Mouse (Mus musculus): ENCODE measurements at regions not wholly inside any gene's neighbourhood (a gene's known extent, or its start where the extent isn't known, plus 50 kb on each side); places are given as distances from the start of the nearest gene placed in this dataset.

DNA sequence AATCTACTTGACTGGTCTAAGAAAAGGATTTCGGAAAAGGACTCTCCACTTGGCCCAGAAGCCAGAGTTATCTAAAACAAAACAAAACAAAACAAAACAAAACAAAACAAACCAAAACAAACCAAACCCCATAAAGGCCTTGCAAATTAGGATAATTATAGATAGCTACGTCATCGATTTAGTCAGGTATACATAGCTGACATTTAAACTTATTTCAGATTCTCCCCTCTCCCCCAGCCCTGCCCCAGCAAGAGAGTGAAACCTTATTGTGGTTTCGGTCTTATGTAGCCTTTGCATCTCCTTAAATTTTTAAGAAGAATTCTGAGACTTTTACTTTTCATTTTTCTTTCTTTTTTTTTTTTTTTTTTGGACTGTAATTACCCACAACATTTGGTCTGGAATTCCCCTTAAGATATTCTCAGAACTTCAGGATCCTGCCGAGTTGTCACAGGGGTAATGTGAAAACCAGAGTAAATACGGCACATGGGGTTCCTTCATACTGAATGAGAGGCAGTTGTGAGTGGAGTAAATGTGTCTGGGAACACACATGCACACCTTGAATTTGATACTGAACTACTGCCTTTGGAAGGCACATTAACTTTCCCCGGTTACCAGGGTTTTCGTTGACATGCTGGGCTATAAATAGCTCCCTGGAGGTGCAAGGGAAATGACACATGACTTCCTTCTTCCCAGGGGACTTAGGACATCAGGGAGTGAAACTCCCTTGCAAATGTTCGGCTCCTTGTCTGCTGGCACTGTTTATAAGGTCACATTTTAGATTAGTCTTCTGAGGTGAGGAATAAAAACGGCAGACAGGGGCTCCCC lies 94.8 kb upstream of the Rap1b start:
- DNase-seq (ENCODE audit: low read depth, low spot score), result no peak

DNA sequence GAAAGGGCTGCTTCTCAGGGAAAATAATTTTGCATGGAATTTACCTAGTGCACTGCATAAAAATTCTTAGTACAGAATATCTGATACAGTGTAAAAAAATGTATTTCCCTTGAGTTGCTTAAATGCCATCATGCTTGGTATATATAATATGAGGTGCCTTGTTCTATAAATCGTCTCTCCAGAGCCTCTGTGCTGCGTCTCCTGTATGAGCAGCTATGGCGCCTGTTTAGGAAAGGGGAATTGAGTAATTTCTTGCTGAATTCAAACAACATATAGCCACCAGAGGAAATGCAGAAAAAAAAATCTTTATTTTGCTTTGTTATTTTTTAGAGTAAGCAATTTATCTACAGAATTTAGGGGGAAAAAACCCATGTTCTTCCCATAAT lies 95.4 kb upstream of the Rap1b start:
- no peak for DNase-seq (ENCODE audit: low read depth, low spot score)

- no peak for DNase-seq (ENCODE audit: low read depth, low spot score)
These were observed 98.0 kb upstream of the Rap1b start for GRCm38 (mm10) chr10:117943702-117944307.

DNA sequence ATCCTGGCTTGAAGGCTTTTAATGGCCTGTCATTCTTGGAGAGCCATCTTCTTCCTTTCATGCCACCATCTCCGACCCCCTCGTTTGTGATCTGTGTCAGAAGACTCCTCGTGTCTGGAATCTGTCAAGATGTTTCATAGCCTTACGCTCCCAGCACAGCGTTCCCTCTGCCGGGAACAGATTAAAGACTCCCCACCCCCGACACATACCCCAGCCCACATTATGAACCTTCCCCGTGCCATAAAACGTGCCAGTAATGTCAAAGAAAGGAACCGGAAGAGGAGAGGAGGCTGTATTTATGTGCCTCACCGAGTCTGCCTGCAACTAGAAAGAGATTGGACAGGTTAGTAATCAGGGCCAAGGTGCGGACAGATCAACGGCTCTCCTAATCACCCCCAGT lies 101.4 kb upstream of the Rap1b start:
- no peak for DNase-seq (ENCODE audit: low read depth, low spot score)

DNA sequence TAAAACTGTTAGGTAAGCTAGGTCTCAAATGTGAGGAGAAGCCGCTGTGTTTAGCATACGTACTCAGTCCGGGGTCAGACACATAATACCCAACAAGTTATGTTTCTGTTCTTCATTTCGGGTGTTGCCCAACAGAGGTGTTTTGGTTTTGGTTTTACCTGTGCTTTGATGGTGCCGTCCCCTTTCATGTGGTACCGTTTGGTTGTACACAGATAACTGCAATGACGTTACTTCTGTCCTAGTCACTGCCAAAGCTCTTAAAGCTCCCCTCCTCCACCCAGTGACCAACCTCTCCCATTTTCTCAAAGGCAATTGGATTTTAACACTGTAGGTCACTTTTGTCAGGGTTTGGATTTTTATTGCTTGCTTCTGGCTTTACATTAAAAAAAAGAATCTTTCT lies 102.1 kb upstream of the Rap1b start:
- DNase-seq (ENCODE audit: low read depth, low spot score), result peak; percentile 35

DNA sequence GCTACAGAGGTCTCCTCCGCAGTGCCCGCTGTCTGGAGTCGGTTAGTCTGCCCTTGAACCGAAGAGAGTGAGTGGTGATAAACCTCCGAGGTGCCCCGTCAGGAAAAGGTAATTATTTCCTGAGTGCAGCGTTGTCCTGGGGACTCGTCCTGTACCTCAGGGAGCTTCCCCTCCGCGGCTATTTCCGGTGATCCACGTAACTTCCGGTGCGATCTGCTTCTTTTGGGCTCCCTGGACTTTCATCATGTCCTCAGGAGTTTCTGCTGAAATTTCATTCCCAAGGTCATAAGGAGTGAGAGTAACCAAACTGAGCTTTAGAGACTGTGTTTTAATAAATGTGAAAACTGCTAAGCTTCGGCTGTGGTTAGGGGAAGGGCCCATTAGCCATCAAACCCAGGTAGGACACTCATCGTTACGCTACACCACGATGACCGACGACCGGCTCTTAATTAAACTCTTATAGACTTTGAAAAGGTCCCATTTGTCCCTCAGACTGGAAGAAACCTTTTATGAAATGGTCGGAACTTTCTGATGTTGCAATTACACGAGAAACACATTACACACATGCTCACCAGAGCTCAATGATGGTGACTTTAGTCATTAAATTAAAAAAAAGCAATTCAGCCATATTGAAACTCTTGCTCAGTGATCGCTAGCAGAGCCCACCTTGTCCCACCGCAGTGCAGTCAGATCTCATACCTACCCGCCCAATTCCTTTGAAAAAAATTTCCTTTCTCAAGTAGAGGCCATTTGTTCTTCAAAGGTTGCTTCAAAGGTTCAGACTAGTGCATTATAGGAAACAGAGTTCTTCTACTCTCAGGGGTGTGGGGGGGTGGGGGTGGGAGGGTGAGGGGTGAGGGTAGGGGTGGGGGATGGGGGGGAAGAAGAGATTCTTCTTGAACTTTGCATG lies 106.5 kb upstream of the Rap1b start:
- no peak for DNase-seq (ENCODE audit: low read depth, low spot score)

DNA sequence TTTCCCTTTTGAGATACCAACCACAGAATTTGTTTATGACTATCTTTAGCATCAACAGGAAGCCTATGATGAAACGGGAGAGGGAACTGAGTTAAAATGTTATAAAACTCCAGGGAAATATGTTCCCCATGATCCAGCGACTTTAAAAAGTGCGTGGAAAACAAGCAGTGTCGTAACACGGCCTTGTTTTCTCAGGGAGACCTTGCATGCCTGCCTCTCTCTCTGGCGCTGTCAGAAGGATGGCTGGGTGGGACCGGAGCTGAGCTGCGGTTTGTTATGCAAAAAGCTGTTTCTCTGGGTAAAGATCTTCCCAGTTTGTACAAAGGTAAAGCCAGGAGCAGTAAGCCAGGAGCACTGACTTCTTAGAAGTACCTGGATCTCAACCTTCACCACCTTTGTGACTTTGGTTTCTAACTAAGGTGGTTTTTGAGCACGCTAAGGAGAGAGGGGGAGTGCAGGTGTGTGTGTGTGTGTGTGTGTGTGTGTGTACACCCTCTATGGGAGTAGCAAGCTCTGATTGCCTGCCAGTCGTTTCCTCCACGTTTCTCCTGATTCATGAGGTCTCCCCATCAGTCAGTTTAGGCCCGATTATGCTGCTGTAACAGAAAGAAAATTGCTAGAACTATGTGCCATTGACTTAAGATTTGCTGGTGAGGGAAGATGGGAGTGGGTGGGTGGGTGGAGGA lies 107.3 kb upstream of the Rap1b start:
- peak; percentile 79 for DNase-seq (ENCODE audit: low read depth, low spot score)

DNA sequence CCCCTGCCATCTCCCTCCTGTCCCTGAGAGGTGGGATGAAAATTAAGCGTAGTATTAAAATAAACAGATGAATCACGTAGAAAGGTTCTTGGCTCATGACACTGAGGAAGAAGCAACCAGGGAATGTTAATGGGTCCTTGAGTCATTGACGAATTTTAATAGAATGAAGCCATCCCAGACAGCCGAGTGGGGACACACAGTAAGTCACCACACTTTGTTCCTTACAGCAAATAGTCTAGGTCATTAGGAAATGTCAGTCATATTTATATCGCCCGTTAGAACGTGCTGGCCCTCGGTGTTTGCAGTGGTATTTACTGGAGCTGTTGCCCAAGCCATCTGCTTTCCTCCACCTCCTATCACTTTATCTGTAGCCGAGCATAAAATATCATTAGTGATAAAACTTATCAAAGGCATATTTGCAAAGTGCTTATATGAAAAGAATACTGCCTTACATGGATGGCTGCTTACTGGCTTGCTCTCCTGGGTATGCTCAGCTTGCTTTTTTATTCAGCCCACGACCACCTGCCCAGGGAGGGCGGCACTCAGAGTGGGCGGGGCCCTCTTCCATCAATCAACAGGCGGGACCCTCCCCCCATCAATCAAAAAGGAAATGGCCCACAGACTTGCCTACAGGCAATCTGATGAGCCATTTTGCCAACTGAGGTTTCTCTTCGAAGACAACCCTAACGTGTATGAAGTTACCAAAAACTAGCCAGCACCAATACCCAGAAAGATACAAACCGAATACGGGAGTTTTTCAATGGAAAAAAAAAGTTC lies 110.5 kb upstream of the Rap1b start:
- no peak for DNase-seq (ENCODE audit: low read depth, low spot score)

DNA sequence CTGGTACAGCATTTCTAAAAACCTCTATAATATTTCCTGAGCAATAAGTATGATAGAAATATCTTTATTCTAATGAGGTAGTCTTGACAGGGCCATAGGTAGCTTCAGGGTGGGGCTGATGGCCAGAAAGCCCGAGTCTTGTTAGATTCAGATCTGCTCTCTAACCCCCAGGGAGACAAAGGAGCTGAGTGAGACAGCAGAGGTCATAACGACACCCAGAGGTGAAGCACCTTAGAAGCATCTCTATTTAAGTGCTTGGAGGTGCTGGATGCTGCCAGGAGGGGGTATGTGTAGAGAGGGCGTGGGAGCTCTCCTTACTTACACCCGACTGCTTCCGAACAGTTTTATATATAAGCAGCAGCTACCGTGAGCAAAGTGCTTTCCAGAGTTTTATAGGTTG lies 128.9 kb upstream of the Rap1b start:
- DNase-seq (ENCODE audit: low read depth, low spot score), result no peak

GRCm38 (mm10) chr10:117975467-117975866 lies 129.6 kb upstream of the Rap1b start:
- no peak for DNase-seq (ENCODE audit: low read depth, low spot score)

DNA sequence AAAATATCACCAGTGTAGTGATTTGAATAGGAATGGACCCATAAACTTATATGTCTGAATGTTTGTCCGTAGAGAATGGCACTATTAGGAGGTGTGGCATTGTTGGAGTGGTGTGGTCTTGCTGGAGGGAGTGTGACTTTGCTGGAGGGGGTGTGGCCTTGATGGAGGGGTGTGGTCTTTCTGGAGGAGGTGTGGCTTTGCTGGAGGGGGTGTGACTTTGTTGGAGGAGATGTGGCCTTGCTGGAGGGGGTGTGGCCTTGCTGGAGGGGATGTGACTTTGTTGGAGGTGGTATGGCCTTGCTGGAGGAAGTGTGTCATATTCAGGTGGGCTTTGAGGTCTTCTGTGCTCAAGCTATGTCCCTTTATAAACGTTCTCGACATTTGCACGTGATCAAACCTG lies 133.3 kb upstream of the Rap1b start:
- no peak for DNase-seq (ENCODE audit: low read depth, low spot score)

DNA sequence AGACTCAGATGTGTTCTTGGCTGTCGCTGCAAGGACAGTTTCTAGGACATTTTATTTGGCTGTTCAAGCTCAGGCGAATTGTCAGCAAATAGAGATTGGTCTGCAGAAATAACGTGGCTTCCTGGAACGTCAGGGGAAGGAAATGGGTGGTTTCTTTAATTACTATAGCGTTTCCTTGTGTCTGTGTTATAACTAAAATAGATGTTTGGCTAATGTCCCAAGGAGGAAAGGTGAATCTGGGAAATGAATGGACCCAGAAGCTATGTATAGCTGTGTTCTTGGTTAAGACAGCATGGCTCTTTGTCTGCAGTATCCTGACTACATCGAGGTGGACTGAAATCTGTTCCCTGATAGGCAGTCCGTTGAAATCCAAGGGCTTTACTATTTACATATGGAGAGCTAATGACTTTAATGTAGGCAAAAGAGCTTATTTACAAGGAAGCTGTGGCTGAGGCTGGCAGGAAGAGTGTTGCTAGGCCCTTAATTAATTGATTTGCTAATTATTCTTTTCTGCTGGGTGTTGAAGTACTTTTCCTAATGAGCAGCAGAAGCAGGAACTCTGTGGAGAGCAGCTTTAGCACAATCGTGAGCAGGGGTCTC lies 136.9 kb upstream of the Rap1b start:
- no peak for DNase-seq (ENCODE audit: low read depth, low spot score)

DNA sequence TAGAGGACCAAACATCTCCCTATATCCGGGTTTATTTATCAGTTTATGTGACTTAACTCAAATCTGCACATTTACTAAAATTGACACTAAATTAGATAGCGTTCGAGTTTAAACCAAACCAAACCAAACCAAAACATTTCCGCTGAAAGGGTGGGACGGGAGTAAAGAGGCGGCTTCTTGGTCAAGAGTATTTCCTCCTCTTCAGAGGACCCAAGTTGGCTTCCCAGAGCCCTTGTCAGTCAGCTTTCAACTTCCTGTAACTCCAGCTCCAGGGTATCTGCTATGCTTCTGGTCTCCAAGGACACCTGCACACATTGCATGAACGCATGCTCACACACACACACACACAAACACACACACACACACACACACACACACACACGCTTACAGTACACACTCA lies 137.4 kb upstream of the Rap1b start:
- no peak for DNase-seq (ENCODE audit: low read depth, low spot score)

GRCm38 (mm10) chr10:117984784-117985602 lies 139.2 kb upstream of the Rap1b start:
- DNase-seq (ENCODE audit: low read depth, low spot score), result no peak

- DNase-seq (ENCODE audit: low read depth, low spot score), result no peak
These were observed 141.8 kb upstream of the Rap1b start for GRCm38 (mm10) chr10:117987620-117988019.

DNA sequence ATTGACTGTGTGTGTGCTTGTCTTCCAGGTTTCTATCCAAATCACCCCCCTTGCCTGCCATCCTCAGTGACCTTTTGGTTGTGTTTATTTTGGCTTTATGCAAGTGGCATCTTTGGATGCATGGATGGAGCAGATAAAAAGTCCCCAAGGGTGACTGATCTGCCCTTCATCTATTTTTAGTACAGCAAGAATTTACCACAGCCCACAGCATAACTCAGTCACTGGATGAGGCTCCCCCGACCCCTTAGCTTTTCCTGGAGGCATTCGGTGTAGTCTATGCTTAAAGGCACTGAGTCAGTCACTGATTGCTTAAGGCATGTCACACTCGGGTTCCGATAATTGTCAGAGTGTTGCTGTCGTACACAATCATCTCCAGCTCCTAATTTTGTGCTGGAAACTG lies 142.2 kb upstream of the Rap1b start:
- DNase-seq (ENCODE audit: low read depth, low spot score), result no peak

DNA sequence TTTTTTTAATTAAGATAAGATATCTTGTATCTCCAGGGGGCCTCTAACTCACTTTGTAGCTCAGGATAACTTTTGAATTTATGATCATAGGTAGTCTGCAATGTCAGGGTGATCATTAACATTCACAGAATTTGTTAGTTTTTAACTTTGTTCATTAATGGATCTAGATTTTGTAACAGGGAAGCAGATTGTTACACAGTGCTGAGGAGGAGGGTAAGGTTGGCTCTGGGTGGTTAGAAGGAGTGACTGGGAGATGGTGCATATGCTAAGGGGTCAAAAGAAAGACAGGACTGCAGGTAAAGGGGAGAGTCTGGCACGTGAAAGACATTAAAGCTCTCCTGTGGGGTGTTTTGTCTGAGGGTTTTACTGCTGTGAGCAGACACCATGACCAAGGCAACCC lies 145.3 kb upstream of the Rap1b start:
- no peak for DNase-seq (ENCODE audit: low read depth, low spot score)

- no peak for DNase-seq (ENCODE audit: low read depth, low spot score)
These were observed 146.5 kb upstream of the Rap1b start for GRCm38 (mm10) chr10:117992317-117992716.

DNA sequence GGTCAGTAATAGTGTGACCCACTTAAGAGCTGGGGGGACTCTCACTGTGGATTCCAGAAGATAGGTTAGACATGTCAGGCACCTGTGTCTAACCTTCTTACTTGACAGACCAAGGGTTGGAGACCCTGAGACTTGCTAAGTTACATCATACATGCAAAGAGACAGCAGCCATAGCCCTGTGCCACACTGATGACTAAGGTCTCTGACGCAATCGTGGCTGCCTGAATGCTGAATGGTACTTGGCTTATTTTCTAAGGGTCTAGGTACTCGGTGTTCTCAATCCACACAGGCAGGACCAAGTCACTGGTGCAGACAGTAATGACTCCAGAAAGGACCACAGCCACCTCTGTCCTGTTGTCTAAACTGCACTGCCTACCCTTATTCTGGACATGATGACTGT lies 147.8 kb upstream of the Mdm1 start:
- no peak for DNase-seq (ENCODE audit: low read depth, low spot score)

- no peak for DNase-seq (ENCODE audit: low read depth, low spot score)
These were observed 146.8 kb upstream of the Mdm1 start for GRCm38 (mm10) chr10:117994768-117995167.

All from A20 (cell line).